Mouse (Mus musculus) heart, adult 2 months (tissue): ENCODE measurements around the gene Rbfox3. TPM values are rescaled to one million over a fixed set of nuclear protein-coding genes. Genes with fewer than 3 reads are reported as not detected.

Source experiments
- DNase-seq, 2 experiments: peaks; one replicate each; pipeline ENCODE4 v3.0.0; 2021
- H3K27ac ChIP-seq: fragments of 200-600 bp; 2 replicates; pipeline ENCODE4 v1.8.1; 2022
- H3K27me3 ChIP-seq: fragments of 200-500 bp; 2 replicates; pipeline ENCODE4 v1.6.1; 2012; ENCODE audit warnings: mild to moderate bottlenecking, low read length, inconsistent platforms, mixed read lengths; ENCODE audit not compliant: control insufficient read depth, insufficient read depth
- H3K36me3 ChIP-seq: fragments of 200-500 bp; 2 replicates; pipeline ENCODE4 v1.6.1; 2012; ENCODE audit warnings: low read length, inconsistent platforms; ENCODE audit not compliant: control insufficient read depth, insufficient read depth
- H3K4me1 ChIP-seq: fragments of 200-500 bp; 2 replicates; pipeline ENCODE4 v1.6.1; 2011; ENCODE audit warnings: low read length; ENCODE audit not compliant: control insufficient read depth, insufficient read depth
- H3K4me3 ChIP-seq: fragments of 200-600 bp; 2 replicates; pipeline ENCODE4 v1.8.1; 2022
- H3K79me2 ChIP-seq: fragments of 200-500 bp; replicated peaks from 2 replicates; pipeline ENCODE4 v1.6.1; 2012; ENCODE audit warnings: mild to moderate bottlenecking, inconsistent platforms, low read length, moderate library complexity, mixed read lengths; ENCODE audit not compliant: control insufficient read depth, insufficient read depth
- H3K9ac ChIP-seq: fragments of 200-500 bp; 2 replicates; pipeline ENCODE4 v1.6.1; 2012; ENCODE audit warnings: low read depth, mild to moderate bottlenecking, control low read depth, inconsistent platforms, low read length, mixed read lengths
- CTCF ChIP-seq: fragments of 200-600 bp; IDR thresholded peaks from 2 replicates; pipeline ENCODE4 v1.8.1; 2022; ENCODE audit warnings: antibody characterized with exemption, mild to moderate bottlenecking, moderate library complexity
- EP300 ChIP-seq: fragments of 200-500 bp; IDR thresholded peaks from 2 replicates; pipeline ENCODE4 v1.6.1; 2011; ENCODE audit warnings: low read depth, low read length, control low read depth; ENCODE audit not compliant: insufficient read depth
- POLR2A ChIP-seq: fragments of 200-500 bp; IDR thresholded peaks from 2 replicates; pipeline ENCODE4 v1.6.1; 2011; ENCODE audit warnings: mild to moderate bottlenecking, low read depth, low read length, control low read depth; ENCODE audit not compliant: insufficient read depth
- WGBS: fragments of 180-500 bp; shearing (Covaris S2); methylation state at CpG from one replicate; pipeline ENCODE4 v1.1.7; 2018; 5-methylcytosine and 5-hydroxymethylcytosine counted together
- intact Hi-C: fragments of 180-260 bp; cut with DNase I; formaldehyde crosslinking; loops from one replicate; pipeline ENCODE4 v1.15.1; 2025
- polyA plus RNA-seq: library from polyadenylated mRNA; depleted of rRNA; stranded (reverse); fragments of >200 nt; gene quantifications from 2 replicates; pipeline ENCODE4 v1.2.3, GENCODE M21; 2012
- total RNA-seq, 2 experiments: library from RNA; stranded (reverse); gene quantifications; 2 replicates each; pipeline ENCODE4 v1.2.3; 2021

Gene Rbfox3
- total and polyA plus RNA-seq, 3 experiments, result 0.16 to 0.23 TPM; not detected in 1

GRCm38 (mm10) chr11:118940539-118940938, 29.1 kb upstream of the Rbfox3 start:
- Histone ChIP-seq H3K27ac (no peak overlapping the region), H3K36me3 (no peaks in the 10 kb centered on the region), H3K4me3 (no peak overlapping the region), H3K9ac (no peak overlapping the region), H3K27me3 (no peaks in the 10 kb centered on the region), H3K4me1 (no peaks in the 10 kb centered on the region), H3K79me2 (no peaks in the 10 kb centered on the region)
- DNase-seq, result peak; percentile 30 to 41
- 64% methylated on average over 11 of the region's 11 CpGs for WGBS
- intact Hi-C loops, result no loop called here
- TF ChIP-seq EP300, result no peak
- TF ChIP-seq CTCF, result no peak
- no peak for TF ChIP-seq POLR2A

GRCm38 (mm10) chr11:118939731-118940130, 28.3 kb upstream of the Rbfox3 start:
- no peak overlapping the region for H3K27ac ChIP-seq
- no peak overlapping the region for H3K9ac ChIP-seq
- H3K4me1 ChIP-seq, result no peaks in the 10 kb centered on the region
- DNase-seq, result no peak
- no peak for TF ChIP-seq CTCF
- no peak for TF ChIP-seq POLR2A
- no peak for TF ChIP-seq EP300
- no peaks in the 10 kb centered on the region for H3K79me2 ChIP-seq
- H3K4me3 ChIP-seq, result no peak overlapping the region
- intact Hi-C loops, result no loop called here
- H3K36me3 ChIP-seq, result no peaks in the 10 kb centered on the region
- 71% methylated on average over 4 of the region's 4 CpGs for WGBS
- H3K27me3 ChIP-seq, result no peaks in the 10 kb centered on the region

DNA sequence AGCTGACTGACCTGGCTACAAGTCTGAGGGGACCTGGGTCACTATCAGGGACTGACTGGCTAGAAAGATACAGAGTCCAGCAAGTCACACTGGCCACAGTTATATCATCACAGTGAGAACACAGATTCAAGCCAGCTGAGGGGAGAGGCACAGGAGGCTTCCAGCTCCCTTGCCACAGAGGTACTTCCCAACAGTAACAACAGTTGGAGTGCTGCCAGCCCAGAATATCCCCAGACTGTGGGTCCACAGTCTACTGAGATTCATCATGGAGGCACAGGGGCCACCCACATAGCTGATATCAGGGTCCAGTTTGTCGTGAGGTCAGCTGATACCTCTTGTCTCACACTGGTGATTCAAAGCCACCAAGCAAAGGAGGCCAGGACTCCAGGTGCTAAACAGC, 23.5 kb upstream of the Rbfox3 start:
- no peak overlapping the region for H3K27ac ChIP-seq
- no peak overlapping the region for H3K4me3 ChIP-seq
- TF ChIP-seq CTCF (no peak), EP300 (no peak), POLR2A (no peak)
- no peak for DNase-seq
- H3K9ac ChIP-seq, result no peak overlapping the region
- 0 out of 2 replicates have a peak, but pooled peaks cover 1% of the 10 kb centered on the region for H3K27me3 ChIP-seq
- H3K79me2 ChIP-seq, result no peaks in the 10 kb centered on the region
- intact Hi-C loops, result no loop called here
- no peaks in the 10 kb centered on the region for H3K36me3 ChIP-seq
- WGBS, result 14% methylated on average over 1 of the region's 1 CpGs
- no peaks in the 10 kb centered on the region for H3K4me1 ChIP-seq

GRCm38 (mm10) chr11:118927081-118927480, 15.7 kb upstream of the Rbfox3 start:
- H3K79me2 ChIP-seq, result no peaks in the 10 kb centered on the region
- H3K9ac ChIP-seq, result no peak overlapping the region
- intact Hi-C loops, result no loop called here
- no peaks in the 10 kb centered on the region for H3K36me3 ChIP-seq
- H3K27ac ChIP-seq, result no peak overlapping the region
- WGBS, result 6% methylated on average over 5 of the region's 5 CpGs
- peaks cover 1% of the 10 kb centered on the region; the same call in 1 of the 2 replicates for H3K27me3 ChIP-seq
- TF ChIP-seq EP300 (no peak), CTCF (no peak), POLR2A (no peak)
- H3K4me1 ChIP-seq, result no peaks in the 10 kb centered on the region
- DNase-seq, result no peak
- H3K4me3 ChIP-seq, result no peak overlapping the region

- no peaks in the 10 kb centered on the region; the same call in 1 of the 2 replicates for H3K27me3 ChIP-seq
- no peak overlapping the region for H3K27ac ChIP-seq
Observed at GRCm38 (mm10) chr11:118921852-118922251, 10.5 kb upstream of the Rbfox3 start.

GRCm38 (mm10) chr11:118916423-118917030, 5.1 kb upstream of the Rbfox3 start:
- no peaks in the 10 kb centered on the region for H3K27me3 ChIP-seq
- H3K36me3 ChIP-seq, result no peaks in the 10 kb centered on the region
- no peak overlapping the region for H3K4me3 ChIP-seq
- H3K9ac ChIP-seq, result no peak overlapping the region
- DNase-seq, result no peak
- WGBS, result 34% methylated on average over 15 of the region's 15 CpGs
- H3K27ac ChIP-seq, result no peak overlapping the region
- H3K4me1 ChIP-seq, result no peaks in the 10 kb centered on the region
- TF ChIP-seq POLR2A (no peak), CTCF (no peak), EP300 (no peak)
- intact Hi-C loops, result no loop called here
- no peaks in the 10 kb centered on the region for H3K79me2 ChIP-seq

More at GRCm38 (mm10) chr11:118921852-118922251, 10.5 kb upstream of the Rbfox3 start:
- intact Hi-C loops, result no loop called here
- WGBS, result 73% methylated on average over 6 of the region's 6 CpGs
- Histone ChIP-seq H3K9ac (no peak overlapping the region), H3K4me1 (no peaks in the 10 kb centered on the region), H3K36me3 (no peaks in the 10 kb centered on the region), H3K4me3 (no peak overlapping the region), H3K79me2 (no peaks in the 10 kb centered on the region)
- TF ChIP-seq CTCF (no peak), EP300 (no peak), POLR2A (no peak)
- DNase-seq, result no peak
